Mouse (Mus musculus): ENCODE results near the gene Efcab3. TPM values are rescaled to one million over a fixed set of nuclear protein-coding genes. Genes with fewer than 3 reads are reported as not detected.

The Efcab3 gene
- polyA plus RNA-seq, 1 experiment from 2014 or later: not detected

DNA sequence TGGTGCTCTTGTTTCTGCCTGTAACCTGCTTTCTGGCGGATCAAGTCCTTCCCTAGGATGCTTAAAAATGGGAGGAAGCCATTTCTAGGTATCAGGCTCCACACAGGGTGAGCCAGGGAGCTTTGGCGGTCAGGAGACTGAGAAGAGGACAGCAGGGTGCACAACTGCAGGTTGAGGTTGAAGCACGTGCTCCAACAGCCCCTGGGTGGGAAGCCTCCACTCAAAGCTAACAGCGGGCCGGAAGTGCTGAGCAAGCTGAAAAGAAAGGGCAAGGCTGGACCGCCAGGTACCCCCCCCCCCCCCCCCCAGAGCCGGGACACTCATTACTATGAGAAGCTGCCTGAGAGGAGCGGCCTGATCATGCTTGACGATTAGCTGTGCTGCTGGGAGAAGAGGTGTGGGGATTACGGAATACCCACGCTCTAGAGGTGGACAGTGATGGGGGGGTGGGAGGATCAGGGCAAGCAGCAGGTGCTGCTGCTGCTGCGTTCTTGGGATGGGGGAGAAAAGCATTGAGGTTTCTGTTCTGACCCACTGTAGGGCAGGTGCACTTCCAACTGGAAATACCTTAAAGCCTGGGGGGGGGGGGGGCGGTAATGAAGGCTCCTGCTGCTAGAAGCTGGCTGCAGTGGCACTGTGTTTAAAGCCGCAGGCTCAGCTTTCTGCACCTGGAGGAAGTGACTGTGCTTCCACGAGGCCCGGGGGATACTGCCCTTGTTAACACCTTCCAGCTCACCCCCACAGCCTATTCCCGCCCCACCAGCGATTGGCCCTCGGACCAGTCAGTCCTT is 88.0 kb downstream of the Efcab3 start:
- Histone ChIP-seq H3K36me3 (no peaks in the 10 kb centered on the region), H3K9me3 (replicated peaks) (no peaks in the 10 kb centered on the region), H3K4me3 (no peak overlapping the region), H3K4me1 (peaks cover 28% of the 10 kb centered on the region), H3K27ac (replicated peaks) (no peak overlapping the region), H3K27me3 (ENCODE audit: low read depth, poor library complexity, severe bottlenecking) (peaks cover 14% of the 10 kb centered on the region)
- DNase-seq (ENCODE audit: low spot score): no peak
- 28% methylated on average over 17 of the region's 19 CpGs for WGBS

DNA sequence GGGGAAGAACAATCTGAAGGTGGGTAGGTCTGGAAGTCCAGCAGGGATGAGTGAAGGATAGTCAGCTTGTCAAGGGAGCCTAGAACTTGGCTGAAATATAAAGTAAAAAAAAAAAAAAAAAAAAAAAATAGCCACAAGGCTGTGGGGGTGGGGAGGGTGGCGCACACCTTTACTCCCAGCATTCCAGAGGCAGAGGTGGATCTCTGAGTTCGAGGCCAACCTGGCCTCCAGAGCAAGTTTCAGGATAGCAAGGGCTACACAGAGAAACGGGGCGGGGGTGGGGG is 88.6 kb downstream of the Efcab3 start:
- Histone ChIP-seq H3K27ac (replicated peaks) (no peak overlapping the region), H3K4me1 (peaks cover 28% of the 10 kb centered on the region), H3K36me3 (no peaks in the 10 kb centered on the region), H3K4me3 (no peak overlapping the region), H3K27me3 (ENCODE audit: low read depth, poor library complexity, severe bottlenecking) (peaks cover 14% of the 10 kb centered on the region), H3K9me3 (replicated peaks) (no peaks in the 10 kb centered on the region)
- 100% methylated on average over 2 of the region's 4 CpGs for WGBS
- DNase-seq (ENCODE audit: low spot score): no peak

DNA sequence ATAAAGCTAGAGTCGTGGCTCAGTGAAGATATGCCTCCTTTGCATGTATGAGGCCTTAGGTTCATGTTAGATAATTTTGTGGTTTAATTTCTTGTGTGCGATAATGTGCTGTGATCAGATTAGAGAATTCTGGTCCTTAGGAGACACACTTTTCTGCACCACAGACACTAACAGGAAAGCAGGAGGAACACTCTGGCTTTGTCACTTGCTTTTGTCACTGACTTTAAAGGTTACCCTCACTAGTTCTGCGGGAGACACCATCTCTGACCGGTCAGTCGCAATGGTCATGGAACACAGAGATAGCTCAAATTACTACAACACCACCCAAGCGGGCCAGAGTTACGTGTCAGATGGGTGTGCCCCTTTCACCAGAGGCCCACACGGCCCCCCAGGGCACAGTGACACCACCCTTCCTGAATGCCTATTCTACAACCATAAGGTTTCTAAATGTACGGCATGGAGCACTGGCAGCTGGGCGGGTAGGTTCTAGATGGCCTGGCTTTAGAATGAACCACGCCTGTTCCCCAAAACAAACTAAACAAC is 89.0 kb downstream of the Efcab3 start:
- Histone ChIP-seq H3K9me3 (replicated peaks) (no peaks in the 10 kb centered on the region), H3K27ac (replicated peaks) (no peak overlapping the region), H3K4me1 (peaks cover 28% of the 10 kb centered on the region), H3K27me3 (ENCODE audit: low read depth, poor library complexity, severe bottlenecking) (peaks cover 14% of the 10 kb centered on the region), H3K36me3 (no peaks in the 10 kb centered on the region), H3K4me3 (no peak overlapping the region)
- DNase-seq (ENCODE audit: low spot score): no peak
- WGBS: 84% methylated on average over 11 of the region's 11 CpGs

- Histone ChIP-seq H3K4me3 (no peak overlapping the region), H3K36me3 (no peaks in the 10 kb centered on the region), H3K9me3 (replicated peaks) (no peaks in the 10 kb centered on the region), H3K27me3 (ENCODE audit: low read depth, poor library complexity, severe bottlenecking) (peaks cover 14% of the 10 kb centered on the region), H3K4me1 (peaks cover 28% of the 10 kb centered on the region), H3K27ac (replicated peaks) (no peak overlapping the region)
- DNase-seq (ENCODE audit: low spot score): peak; percentile 50
- WGBS: 46% methylated on average over 12 of the region's 12 CpGs
These were observed 89.9 kb downstream of the Efcab3 start for GRCm38 (mm10) chr11:105153068-105153833.

GRCm38 (mm10) chr11:105155915-105156314 is 92.5 kb downstream of the Efcab3 start:
- WGBS: 76% methylated on average over 4 of the region's 4 CpGs
- Histone ChIP-seq H3K4me3 (no peak overlapping the region), H3K36me3 (no peaks in the 10 kb centered on the region), H3K9me3 (replicated peaks) (no peaks in the 10 kb centered on the region), H3K27me3 (ENCODE audit: low read depth, poor library complexity, severe bottlenecking) (peaks cover 9% of the 10 kb centered on the region), H3K4me1 (peaks cover 28% of the 10 kb centered on the region), H3K27ac (replicated peaks) (no peak overlapping the region)
- DNase-seq (ENCODE audit: low spot score): no peak

DNA sequence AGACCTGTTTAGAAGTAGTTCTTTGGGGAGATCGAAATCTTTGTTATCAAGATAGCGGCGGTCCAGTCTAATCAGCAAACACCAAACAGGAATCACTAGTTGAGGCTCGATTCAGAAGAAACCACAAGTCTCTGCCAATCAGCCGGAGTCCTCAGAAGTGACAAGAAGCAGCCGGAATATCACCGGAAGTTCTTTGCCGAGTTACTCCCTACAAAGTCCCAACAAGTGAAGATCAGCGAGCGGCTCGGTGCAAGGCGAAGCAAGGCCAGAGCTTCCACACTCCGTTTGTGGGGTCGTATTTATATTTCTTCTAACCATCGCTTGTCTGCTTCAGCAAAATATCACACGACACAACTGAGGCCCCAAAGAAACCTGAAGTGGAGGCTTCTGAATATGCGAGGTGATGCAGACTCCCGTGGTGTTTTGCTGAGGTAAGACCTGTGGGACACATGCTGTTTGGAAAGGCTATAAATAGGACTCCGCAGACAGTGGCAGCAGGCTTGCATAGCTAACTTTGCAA is 93.4 kb downstream of the Efcab3 start:
- Histone ChIP-seq H3K4me3 (no peak overlapping the region), H3K36me3 (no peaks in the 10 kb centered on the region), H3K4me1 (peaks cover 20% of the 10 kb centered on the region), H3K27me3 (ENCODE audit: low read depth, poor library complexity, severe bottlenecking) (peaks cover under 1% of the 10 kb centered on the region; the same call in 1 of the 2 replicates), H3K27ac (replicated peaks) (no peak overlapping the region), H3K9me3 (replicated peaks) (no peaks in the 10 kb centered on the region)
- 84% methylated on average over 19 of the region's 19 CpGs for WGBS
- no peak for DNase-seq (ENCODE audit: low spot score)

DNA sequence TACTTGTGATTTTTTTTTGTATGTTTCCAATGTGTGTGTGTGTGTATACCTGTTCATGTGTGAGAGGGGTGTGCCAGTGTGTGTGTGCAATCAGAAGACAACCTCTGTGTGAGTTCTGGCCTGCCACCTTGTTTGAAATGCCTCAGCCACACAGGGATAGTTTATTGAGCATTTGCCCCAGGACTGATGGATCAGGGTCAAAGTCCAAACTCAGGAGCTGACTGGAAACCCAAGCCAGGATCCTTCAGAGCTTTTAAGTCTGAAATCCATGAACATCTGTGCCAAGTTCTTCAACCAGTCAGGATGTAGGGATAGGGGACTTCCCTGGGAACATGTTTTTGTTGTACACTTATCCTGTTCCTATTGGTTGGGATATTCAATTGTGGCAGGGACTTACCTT is 94.7 kb downstream of the Efcab3 start:
- DNase-seq (ENCODE audit: low spot score): no peak
- H3K27me3 ChIP-seq (ENCODE audit: low read depth, poor library complexity, severe bottlenecking): no peaks in the 10 kb centered on the region
- peaks cover 11% of the 10 kb centered on the region for H3K4me1 ChIP-seq
- H3K9me3 ChIP-seq (replicated peaks): peaks cover 7% of the 10 kb centered on the region
- no peak overlapping the region for H3K27ac ChIP-seq (replicated peaks)
- H3K36me3 ChIP-seq: no peaks in the 10 kb centered on the region
- H3K4me3 ChIP-seq: no peak overlapping the region

- H3K4me1 ChIP-seq: no peaks in the 10 kb centered on the region
- H3K36me3 ChIP-seq: no peaks in the 10 kb centered on the region
- no peaks in the 10 kb centered on the region for H3K27me3 ChIP-seq (ENCODE audit: low read depth, poor library complexity, severe bottlenecking)
- no peak overlapping the region for H3K27ac ChIP-seq (replicated peaks)
- 65% methylated on average over 6 of the region's 6 CpGs for WGBS
- H3K9me3 ChIP-seq (replicated peaks): peaks cover 23% of the 10 kb centered on the region
- no peak overlapping the region for H3K4me3 ChIP-seq
- no peak for DNase-seq (ENCODE audit: low spot score)
These were observed 96.4 kb downstream of the Efcab3 start for GRCm38 (mm10) chr11:105159673-105160360.

- no peaks in the 10 kb centered on the region for H3K36me3 ChIP-seq
- DNase-seq (ENCODE audit: low spot score): no peak
- H3K4me3 ChIP-seq: no peak overlapping the region
- H3K4me1 ChIP-seq: no peaks in the 10 kb centered on the region
- H3K9me3 ChIP-seq (replicated peaks): peaks cover 39% of the 10 kb centered on the region
- 86% methylated on average over 2 of the region's 2 CpGs for WGBS
- H3K27me3 ChIP-seq (ENCODE audit: low read depth, poor library complexity, severe bottlenecking): peaks cover 6% of the 10 kb centered on the region; the same call in 1 of the 2 replicates
- no peak overlapping the region for H3K27ac ChIP-seq (replicated peaks)
These were observed 98.0 kb downstream of the Efcab3 start for GRCm38 (mm10) chr11:105161411-105161810.

- Histone ChIP-seq H3K36me3 (no peaks in the 10 kb centered on the region), H3K9me3 (replicated peaks) (peaks cover 43% of the 10 kb centered on the region), H3K27ac (replicated peaks) (no peak overlapping the region), H3K27me3 (ENCODE audit: low read depth, poor library complexity, severe bottlenecking) (peaks cover 6% of the 10 kb centered on the region; the same call in 1 of the 2 replicates), H3K4me1 (no peaks in the 10 kb centered on the region), H3K4me3 (no peak overlapping the region)
- 80% methylated on average over 69 of the region's 69 CpGs for WGBS
- no peak for DNase-seq (ENCODE audit: low spot score)
These were observed 101.4 kb downstream of the Efcab3 start for GRCm38 (mm10) chr11:105164516-105165510.

DNA sequence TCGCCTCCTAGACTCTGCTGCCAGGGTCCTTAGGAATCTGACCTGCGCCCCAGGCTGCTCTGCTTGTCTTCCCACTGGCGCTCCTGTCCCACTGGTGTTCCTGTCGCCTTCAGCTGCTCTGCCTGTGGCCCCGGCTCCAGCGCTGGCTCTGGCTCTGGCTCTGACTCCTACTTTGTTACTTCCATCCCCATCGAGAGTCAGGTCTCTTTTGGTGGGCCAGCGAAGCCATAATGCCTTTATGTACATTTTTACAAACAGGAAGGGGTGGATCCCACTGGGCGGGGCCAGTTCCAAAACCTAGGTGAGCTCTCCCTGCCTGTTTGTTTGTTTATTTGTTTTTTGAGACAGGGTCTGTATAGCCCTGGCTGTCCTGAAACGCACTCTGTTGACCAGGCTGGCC is 103.4 kb downstream of the Efcab3 start:
- no peak for DNase-seq (ENCODE audit: low spot score)
- no peak overlapping the region for H3K4me3 ChIP-seq

More for the DNA sequence above, 103.4 kb downstream of the Efcab3 start:
- WGBS: 88% methylated on average over 10 of the region's 10 CpGs
- Histone ChIP-seq H3K36me3 (no peaks in the 10 kb centered on the region), H3K4me1 (no peaks in the 10 kb centered on the region), H3K9me3 (replicated peaks) (peaks cover 43% of the 10 kb centered on the region), H3K27ac (replicated peaks) (no peak overlapping the region), H3K27me3 (ENCODE audit: low read depth, poor library complexity, severe bottlenecking) (peaks cover 6% of the 10 kb centered on the region; the same call in 1 of the 2 replicates)
